Mouse (Mus musculus): ENCODE measurements around the gene Soga1.

Gene Soga1

DNA sequence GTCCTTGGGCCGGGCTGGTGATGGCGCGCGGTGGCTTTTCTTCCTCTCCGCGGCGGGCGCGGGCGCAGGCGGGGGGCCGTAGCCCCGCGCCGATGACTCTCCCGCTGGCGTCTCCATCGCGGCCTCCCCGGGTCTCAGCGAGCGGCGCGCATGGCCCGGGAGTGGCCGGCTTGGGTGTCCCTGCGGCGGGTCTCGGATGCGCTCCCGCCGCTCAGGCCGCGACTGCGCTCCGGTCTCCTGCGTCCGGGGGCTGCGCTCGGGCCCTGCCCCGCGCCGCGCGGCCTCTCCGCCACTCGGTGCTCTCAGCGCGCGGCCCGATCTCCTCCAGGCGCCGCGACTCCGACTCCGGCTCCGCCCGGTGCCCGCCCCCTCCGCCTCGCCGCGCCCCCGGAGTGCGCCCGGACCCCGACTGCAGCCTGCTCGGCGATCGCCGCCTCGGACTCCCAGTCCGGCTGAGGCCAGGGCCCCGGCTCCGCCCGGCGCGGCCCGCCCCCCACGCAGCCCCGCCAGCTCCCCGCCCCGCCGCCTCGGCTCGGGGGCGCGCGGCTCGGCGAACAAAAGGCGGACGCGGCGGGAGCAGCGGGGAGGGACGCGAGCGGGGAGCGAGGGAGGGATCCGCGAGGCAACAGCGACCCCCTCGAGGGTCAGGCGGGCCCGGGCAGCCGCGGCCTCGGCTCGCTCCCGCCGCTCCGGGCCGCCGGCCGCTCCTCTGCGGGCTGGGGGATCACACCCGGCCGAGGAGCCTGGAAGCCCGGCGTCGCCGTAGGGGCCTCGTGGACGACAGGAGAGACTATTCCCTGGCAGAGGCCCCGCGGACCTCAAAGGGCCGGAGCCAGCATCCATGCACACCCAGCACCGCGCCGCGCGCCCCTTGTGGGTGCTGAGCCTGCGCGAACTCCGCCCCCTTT, at the start of gene Soga1:
TSS of gene Soga1 (minus strand) at position 462 of the 908 bp plus-strand sequence.
- DNase-seq (ENCODE audit: low read depth, low spot score): no peak

DNA sequence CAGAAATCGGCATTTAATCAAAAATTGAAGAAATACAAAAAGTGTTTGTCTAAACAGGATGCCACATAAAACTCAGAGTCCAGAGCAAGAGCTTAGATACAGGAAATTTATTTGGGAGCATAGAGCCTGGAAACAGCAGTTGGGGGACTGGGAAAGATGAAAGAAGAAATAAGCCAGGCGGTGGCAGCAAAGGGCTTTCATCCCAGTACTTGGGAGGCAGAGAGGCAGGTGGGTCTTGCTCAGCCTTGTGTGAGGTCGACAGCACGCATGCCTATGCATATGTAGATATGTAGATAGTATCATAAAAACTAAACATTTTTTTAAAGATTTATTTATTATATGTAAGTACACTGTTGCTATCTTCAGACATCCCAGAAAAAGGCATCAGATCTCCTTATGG, 49.0 kb upstream of the Soga1 start:
- DNase-seq (ENCODE audit: low read depth, low spot score): no peak

DNA sequence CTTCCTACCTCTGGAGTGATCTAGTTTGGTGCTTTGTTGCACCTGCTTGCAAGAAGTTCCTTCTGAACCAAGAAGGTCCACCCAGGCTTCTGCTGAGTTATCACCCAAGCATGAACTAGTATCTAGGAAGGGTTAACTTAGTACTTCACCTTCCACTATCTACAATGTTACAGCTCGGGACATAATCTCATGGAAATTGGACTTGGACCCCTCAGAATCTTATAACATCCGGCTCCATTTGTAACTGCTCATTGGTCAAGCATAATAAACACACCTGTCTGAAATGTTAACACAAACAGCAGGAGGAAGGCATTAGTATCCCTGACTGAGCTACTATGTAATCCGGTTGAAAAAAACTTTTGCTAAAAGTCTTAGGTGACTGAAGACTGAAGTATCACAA, 48.3 kb upstream of the Soga1 start:
- DNase-seq (ENCODE audit: low read depth, low spot score): no peak

DNA sequence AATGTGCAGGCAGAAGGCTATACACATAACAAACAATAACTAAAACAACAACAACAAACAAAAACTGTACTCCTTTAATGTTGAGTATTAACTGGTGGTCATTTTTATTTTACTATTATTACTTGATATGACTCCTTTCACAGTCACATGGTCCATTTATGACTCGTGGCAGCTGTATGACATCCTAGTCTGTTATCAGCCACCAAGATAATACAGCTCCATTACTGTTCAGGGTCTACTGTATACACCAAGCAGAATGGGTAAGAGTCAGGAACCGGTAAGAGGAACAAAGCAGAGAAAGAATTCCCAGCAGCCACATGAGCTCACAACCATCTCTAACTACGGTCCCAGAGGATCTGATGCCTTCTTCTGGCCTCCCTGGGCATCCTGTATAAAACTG, 46.2 kb upstream of the Soga1 start:
- DNase-seq (ENCODE audit: low read depth, low spot score): no peak

DNA sequence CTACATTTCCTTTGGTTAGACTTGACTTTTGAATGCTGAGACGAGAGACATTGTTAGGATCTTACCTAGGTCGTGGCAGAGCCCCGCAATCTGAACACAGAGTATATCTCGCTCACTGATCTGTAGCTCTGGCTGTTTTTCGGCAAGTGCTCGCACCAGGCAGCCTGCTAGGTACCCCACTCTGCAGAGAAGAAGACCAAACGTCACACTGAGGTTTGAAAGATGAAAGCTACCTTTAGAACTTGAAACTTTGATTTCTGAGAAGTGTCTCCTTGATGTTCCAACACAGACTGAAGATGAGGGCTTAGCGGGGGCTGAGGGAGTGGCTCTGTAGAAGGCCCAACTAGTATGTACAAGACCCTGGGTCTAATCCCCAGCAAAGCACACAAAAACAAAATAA, 42.7 kb upstream of the Soga1 start:
- no peak for DNase-seq (ENCODE audit: low read depth, low spot score)

DNA sequence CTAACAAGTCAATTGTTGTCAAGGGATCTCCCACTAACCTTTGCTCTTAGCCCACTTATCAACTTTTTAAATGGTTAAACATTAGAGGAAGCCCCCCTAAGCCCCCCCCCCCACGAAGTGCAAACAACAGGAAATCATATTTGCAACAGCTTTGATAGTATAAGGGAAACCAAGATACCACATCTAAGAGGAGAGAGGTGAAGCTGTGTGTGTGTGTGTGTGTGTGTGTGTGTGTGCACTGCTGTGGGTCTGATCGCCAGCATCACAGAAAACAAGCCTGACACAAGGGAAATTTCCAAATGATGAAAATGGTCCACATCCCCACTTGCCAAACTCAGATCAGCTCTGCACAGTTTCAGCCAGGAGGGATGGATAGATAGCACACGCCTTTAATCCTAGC, 40.0 kb upstream of the Soga1 start:
- DNase-seq (ENCODE audit: low read depth, low spot score): no peak

DNA sequence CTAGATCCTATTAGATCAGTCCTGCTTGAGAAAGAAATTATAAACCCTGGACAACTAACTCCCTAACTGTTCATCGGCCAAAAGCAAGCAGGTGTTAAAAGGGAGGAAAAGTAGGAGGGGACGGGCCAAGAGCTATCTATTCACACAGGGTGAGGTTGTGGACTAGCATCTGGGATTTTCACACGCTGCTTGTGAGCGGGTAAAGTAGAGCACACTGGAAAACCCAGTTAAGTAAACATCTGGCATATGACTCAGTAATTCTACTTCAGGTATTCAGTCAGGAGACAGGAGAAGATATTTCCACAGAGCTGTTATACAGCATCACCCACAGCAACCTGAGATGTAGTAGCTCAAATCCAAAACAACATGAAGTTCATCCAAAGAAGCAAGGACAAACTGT, 39.5 kb upstream of the Soga1 start:
- DNase-seq (ENCODE audit: low read depth, low spot score): no peak

DNA sequence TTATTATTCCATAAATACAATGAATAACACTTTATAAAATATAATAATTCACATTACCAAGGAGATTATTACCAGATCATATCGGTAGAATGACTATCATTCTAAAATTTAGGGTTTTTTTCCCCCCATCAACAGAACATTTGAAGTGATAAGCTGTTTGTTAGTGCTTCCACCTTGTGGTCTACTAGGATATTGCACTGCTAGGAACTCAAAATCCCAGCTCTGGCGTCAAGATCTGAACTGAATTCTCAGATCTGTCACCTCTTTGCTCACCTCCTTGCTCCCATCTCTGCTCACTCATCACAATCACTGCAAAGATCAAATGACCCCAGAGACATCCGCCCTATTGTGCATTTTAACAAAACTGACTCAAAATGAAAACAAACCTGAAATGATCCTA, 37.9 kb upstream of the Soga1 start:
- no peak for DNase-seq (ENCODE audit: low read depth, low spot score)

DNA sequence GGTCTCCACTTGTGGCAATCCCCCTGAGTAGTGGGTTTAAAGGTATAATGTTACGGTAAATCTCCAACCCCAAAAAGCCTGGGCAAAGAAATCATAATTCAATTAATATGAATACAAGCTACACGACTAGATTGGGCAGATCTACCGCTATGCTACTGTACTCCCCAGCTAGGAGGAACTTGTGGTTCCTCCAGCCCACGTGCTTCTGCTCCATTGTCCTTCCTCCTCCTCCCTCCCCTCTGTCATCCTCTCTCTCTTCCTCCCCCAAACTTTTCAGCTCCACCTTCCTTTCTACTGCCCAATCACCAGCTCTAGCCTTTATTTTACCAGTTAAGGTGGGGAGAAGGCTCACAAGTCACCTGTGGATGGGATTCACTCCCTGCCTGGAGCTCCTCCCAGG, 29.2 kb upstream of the Soga1 start:
- no peak for DNase-seq (ENCODE audit: low read depth, low spot score)

DNA sequence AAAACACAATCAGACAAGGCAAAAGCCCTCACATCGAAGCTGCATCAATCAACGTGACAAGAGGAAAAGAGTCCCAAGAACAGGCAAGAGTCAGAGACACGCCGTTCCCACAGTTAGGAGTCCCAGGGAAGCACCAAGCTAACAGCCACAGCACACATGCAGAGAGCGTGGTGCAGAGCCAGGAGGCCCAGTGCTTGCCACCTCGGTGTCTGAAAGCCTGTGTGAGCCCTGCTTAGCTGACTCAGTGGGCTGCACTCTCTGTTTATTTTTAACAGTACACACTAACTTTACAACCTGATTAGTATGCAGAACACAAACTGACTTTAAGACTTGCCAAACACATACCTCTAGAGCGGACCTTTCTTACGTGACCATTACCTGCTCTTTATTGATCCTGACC, 25.4 kb upstream of the Soga1 start:
- DNase-seq (ENCODE audit: low read depth, low spot score): no peak

DNA sequence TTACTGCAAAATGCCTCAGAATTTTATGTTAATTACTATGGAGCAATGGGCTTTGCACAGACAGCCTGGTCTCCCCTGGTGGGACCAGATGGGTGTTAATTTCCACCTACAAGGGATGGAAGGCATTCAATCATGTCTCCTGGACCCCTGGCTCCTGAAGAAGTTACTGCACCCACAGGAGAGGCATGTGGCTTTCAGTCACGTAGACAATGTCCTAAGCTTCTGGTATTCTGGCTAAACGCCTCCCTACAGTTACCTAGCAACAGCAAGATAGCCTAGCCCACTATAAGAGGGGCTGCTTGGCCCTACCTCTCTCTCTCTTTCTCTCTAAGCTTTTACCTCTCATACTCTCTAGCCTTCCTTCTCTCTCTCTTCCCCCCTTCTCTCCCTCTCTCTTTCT, 23.2 kb upstream of the Soga1 start:
- DNase-seq (ENCODE audit: low read depth, low spot score): no peak

DNA sequence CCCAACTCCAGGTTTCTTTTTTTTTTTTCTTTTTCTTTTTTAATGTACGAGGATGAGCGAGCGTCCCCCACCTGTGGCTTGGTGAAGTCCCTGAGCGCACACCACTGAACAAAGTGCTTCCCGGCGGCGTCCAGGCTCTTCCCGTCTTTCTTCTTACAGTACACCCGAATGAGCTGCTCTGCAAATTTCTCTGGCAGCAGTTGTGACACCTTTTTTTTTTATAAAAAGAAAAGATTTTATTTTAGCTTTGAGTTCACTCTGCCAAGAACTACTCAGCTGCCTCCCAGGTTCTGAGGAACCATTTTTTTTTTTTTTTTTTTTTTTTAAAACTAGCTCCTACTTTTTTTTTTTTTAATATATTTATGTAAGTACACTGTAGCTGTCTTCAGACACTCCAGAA, 22.6 kb upstream of the Soga1 start:
- peak; percentile 62 for DNase-seq (ENCODE audit: low read depth, low spot score)

DNA sequence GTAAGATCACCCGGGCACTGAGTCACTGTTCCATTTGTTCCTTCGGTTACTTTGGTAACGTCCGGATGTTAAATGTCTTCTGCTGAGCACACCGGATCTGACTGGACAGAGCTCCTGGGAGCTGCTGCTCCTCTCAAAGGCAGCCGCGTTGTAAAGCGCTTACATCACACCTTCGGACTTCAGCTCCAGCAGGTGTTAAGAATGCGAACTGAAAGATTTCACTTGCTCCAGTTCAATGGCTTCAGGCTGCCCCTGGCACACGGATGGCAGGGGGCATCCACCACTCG, 21.2 kb upstream of the Soga1 start:
- no peak for DNase-seq (ENCODE audit: low read depth, low spot score)

DNA sequence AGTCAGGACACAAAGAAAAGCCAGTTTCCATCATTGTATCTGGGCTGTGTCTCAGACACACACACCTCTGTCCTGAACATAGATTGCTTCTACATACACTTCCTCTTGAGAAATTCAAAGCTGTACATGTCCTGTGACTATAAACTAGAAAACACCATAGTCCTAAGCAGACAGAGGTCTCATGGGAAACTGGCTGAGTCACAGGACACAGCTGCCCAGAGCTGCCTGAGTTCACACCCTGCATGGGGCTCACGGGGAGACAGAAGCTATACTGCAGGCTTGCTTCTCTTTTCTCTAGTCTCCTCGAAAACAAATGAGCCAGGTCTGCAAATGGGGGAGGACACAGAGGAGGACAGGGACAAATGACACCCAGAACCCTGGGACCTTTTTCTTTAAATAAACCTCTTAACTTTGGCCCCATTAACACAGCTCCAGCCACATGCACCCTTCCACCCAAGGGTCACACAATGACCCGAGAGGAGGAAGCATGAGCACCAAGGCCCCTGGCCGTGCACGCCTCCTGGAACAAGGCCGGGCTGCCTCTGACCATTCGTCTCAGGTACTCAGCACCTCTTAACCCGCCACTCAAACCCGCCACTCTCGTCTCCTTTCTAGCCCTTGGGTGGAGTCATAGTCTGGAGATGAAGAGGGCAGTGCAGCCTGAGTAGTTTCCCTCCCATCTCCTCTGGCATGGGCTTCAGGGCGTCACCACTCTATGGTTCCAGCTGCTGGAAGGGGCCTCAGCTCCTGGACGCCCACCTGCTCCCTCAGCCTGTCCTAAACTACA, 20.7 kb upstream of the Soga1 start:
- DNase-seq (ENCODE audit: low read depth, low spot score): no peak

DNA sequence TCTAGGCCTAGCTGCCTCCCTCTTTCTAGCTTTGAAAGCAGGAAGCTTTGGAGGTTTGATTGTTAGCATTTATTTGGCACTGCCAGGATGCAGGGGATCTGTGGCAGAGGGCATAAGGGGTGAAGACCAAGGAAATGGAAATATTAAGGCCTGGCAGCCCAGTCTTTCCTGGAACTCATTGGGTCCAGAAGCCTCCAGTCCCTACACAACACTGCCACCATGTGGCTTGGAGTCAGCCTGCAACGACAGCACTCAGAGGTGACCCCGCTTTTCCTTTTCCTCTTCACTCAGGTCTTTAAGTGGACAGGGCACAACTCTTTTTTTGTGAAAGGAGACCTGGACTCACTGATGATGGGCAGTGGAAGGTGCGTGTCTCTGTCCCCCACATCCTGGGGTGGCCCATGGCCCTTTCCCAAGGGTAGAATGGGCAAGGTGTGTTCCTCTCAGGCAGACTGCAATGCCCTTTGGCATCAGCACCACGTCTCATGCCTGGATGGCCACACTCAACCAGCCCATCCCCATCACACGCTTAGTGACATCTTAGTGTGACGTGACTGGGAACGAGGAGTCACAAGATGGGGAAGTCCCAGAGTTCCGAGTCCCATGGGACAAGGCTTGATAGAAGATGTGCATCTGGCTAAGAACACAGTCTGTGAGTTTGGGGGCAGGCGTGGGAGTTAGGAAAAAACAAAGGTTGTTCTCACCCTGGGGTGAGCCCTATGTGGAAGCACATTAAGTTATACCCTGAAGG, 16.1 kb upstream of the Soga1 start:
- no peak for DNase-seq (ENCODE audit: low read depth, low spot score)

DNA sequence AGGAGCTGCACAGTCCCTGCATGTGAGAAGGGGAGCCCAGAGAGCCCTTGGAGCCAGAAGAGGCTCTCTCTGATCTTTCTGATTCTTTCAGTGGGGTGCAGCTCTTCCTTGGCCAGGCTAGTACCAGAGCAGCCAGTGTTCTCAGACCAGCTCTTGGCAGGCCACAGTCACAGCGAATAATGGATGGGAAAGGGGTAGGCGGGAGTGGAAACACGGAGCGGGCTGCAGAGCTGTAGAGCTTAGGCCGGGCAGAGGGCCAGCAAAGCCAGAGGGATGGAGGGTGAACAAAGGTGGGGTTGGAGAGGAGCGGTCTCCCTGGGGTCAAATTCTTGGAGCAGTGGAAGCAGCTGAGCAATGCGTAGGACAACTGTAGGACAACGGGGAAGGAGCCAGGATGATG, 13.0 kb upstream of the Soga1 start:
- DNase-seq (ENCODE audit: low read depth, low spot score): no peak

DNA sequence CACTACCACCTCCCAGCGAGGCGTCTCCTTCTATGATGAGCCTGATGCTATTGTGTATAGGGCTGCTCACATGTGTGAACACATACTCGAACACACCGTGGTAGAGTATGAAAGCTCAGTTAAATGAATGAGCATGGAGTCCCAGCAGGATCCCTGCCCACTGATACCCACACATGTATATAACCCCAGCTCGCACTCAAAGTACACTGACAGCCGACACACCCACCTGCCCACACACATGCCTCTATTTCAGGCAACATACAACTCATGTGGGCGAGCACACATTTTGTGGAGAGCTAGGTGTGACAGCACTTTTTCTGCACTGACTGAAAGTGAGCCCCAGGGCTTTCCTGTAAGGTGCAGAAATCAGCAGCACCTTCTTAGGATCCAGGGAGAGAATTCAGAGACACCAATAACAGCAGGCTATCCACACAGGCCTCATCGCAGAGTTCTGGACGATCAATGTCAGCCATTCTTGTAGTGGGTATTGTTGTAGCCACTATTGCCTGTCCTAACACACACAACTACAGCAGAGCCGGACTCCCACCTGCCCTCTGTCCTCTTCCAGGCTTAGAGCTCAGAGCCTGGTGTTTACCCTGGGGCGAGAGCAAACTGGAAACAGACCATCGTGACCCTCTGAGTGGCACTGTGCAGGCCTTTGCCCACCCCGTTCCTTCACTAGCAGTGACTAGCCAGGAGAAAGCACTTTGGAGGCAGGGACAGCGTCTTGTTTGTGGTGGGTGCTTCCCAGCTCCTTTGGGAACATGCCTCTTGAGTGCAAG, 8.7 kb upstream of the Soga1 start:
- DNase-seq (ENCODE audit: low read depth, low spot score): peak; percentile 80

DNA sequence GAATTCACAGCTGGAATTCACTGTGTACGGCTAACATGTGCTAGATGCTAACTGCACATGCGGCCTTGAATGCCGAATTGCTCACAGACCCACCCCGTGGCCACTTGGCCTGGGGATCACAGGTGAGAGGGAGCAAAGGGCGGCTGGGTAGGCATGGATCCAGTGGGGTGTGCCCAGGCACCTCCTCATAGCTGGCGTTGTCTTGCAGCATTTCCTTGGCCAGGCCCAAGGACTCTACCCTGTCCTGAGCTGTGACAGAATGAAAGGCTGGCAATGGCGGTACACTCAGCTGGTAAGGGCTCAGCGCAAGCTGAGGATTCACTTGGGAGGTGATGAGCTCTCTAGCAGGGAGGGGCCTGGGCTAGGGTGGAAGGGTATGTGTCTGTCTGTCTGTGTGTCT, 7.7 kb upstream of the Soga1 start, which contains the start of gene Tldc2:
TSS of gene Tldc2 (plus strand) at position 260 of the 400 bp plus-strand sequence.
- no peak for DNase-seq (ENCODE audit: low read depth, low spot score)

DNA sequence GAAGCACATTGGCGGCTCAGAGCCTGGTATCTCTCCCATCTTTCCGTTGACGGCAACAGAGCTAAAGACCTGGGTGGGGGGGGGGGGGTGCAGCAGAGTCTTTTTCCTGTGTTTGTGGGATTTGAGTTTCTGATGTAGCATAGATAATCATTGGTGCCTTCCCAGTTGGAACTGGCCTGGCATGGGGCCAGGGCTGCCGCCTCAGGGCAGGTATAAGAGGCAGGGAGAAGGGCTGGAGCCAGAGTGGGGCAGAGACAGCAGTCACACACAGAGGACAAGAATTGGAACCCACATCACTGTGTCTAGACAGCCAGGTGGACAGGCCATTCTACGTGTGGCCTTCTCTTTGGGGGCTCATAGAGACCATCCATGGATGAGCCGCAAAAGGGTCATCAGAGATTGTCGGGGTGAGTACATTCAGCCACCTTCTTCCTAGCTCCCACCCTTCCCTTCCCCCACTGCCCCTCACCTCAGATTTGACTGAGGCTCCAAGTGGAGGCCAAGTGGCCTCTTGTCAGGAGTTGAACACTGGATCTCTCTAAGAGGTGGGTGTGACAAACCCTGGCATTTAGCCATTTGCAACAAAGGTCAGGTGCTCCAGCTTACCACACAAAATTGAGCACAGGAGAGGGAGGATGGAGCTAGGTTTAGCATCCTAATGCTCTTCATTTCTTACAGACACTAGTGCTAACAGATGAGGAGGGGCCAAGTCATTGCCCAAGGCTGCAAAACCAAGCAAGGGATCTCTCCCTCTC, 6.0 kb upstream of the Soga1 start:
- DNase-seq (ENCODE audit: low read depth, low spot score): no peak

DNA sequence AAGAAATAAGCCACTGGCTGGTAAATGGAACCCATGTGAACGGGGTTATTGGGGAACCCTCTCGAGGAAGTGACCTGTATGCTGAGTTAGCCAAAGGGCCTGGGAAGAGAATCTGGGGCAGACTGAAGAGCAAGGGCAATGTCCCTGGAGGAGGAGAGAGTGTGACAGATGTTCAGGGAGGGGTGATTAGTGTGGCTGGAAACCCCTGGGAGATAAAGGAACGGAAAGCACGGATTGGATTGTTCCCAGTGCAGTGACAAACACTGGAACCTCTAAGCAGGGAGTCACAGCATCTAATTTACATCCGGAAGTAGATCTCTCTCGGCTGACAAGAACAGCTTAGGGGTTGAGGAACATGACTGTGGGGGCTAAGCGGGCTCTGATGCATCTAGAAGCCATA, 2.9 kb upstream of the Soga1 start:
- no peak for DNase-seq (ENCODE audit: low read depth, low spot score)

DNA sequence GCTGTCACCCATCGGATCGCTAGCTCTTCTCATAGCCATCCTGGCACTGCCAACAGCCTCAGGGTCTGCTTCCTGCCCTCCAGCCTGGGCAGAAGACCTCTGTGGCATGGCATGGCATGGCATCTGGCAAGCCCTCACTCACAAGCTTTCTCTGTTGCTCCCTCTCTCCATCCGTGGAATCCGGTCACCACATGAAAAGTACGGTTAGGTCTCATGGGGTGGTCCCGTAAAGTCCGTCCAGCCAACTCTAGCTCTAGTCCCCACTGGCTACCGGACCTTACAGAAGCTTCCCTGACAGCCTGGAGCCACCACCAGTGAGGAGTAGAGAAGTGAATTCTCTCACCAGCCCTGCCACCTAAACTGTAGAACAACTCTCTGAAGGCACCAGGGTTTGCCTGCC, 2.3 kb upstream of the Soga1 start:
- no peak for DNase-seq (ENCODE audit: low read depth, low spot score)

All from telencephalon, adult 2 months (tissue).